Mouse (Mus musculus) liver, postnatal 0 days (tissue): ENCODE results near the gene Ugdh. TPM values are rescaled to one million over a fixed set of nuclear protein-coding genes. Genes with fewer than 3 reads are reported as not detected.

Source experiments
- ATAC-seq: fragments of 200-750 bp; cut with Nextera tagmentation; 2 replicates; pipeline ENCODE4 v1.8.0; 2017; ENCODE audit warnings: mild to moderate bottlenecking, moderate library complexity
- DNase-seq: peaks from one replicate; pipeline ENCODE4 v3.0.0-alpha.2; 2016
- H3K27ac ChIP-seq: fragments of 300-500 bp; sonication (generic); 2 replicates; pipeline ENCODE4 v1.5.1; 2014; ENCODE audit warnings: antibody characterized with exemption, moderate library complexity, mild to moderate bottlenecking, low read depth
- H3K27me3 ChIP-seq: fragments of 300-500 bp; sonication (generic); 2 replicates; pipeline ENCODE4 v1.6.1; 2014; ENCODE audit warnings: low read length, control low read depth, mixed read lengths; ENCODE audit not compliant: insufficient read depth
- H3K36me3 ChIP-seq: fragments of 300-500 bp; sonication (generic); replicated peaks from 2 replicates; pipeline ENCODE4 v1.6.1; 2014; ENCODE audit warnings: mild to moderate bottlenecking, control low read depth, low read length, moderate library complexity, mixed read lengths; ENCODE audit not compliant: insufficient read depth
- H3K4me1 ChIP-seq: fragments of 300-500 bp; sonication (generic); 2 replicates; pipeline ENCODE4 v1.6.1; 2014; ENCODE audit warnings: antibody characterized with exemption, mild to moderate bottlenecking, control low read depth; ENCODE audit not compliant: insufficient read depth
- H3K4me2 ChIP-seq: fragments of 300-500 bp; sonication (generic); 2 replicates; pipeline ENCODE4 v1.6.1; 2014; ENCODE audit warnings: low read depth, mild to moderate bottlenecking, low read length, moderate library complexity, mixed read lengths
- H3K4me3 ChIP-seq: fragments of 300-500 bp; sonication (generic); 2 replicates; pipeline ENCODE4 v1.5.1; 2014; ENCODE audit warnings: low read depth, low read length
- H3K9ac ChIP-seq: fragments of 300-500 bp; sonication (generic); replicated peaks from 2 replicates; pipeline ENCODE4 v1.6.1; 2014; ENCODE audit warnings: mild to moderate bottlenecking, moderate library complexity
- H3K9me3 ChIP-seq: fragments of 300-500 bp; sonication (generic); 2 replicates; pipeline ENCODE4 v1.6.1; 2016; ENCODE audit warnings: mild to moderate bottlenecking, control low read depth, low read length, mixed read lengths
- CTCF ChIP-seq: sonication (generic); IDR thresholded peaks from 2 replicates; pipeline ENCODE4 v1.5.1; 2016; ENCODE audit warnings: antibody characterized with exemption, low read depth
- EP300 ChIP-seq: IDR thresholded peaks from 2 replicates; pipeline ENCODE4 v1.6.1; 2016; ENCODE audit warnings: antibody characterized with exemption, low read depth, mild to moderate bottlenecking
- WGBS: fragments of 180-500 bp; shearing (Covaris S2); extraction: QIAGEN DNeasy Blood & Tissue Kit; methylation state at CpG from one replicate; pipeline ENCODE4 v1.1.7; 2014; ENCODE audit not compliant: insufficient replicate concordance; 5-methylcytosine and 5-hydroxymethylcytosine counted together
- polyA plus RNA-seq: library from polyadenylated mRNA; unstranded; fragments of >200 nt; fragmentation: Nextera tagmentation; extraction: Ambion mirVana; gene quantifications from 2 replicates; pipeline ENCODE4 v1.2.1, GENCODE M21; 2015

The Ugdh gene
- polyA plus RNA-seq, 1 experiment from 2014 or later = 13.0 TPM

- no peak for ATAC-seq
Measured at GRCm38 (mm10) chr5:65438041-65438440, 2.3 kb upstream of the Ugdh start.

GRCm38 (mm10) chr5:65435363-65435805 is 365 bp downstream of the Ugdh start:
- no peak for TF ChIP-seq EP300
- TF ChIP-seq CTCF = no peak
- peak overlapping the region; percentile 55 for H3K9ac ChIP-seq
- peak overlapping the region; percentile 19 for H3K27ac ChIP-seq
- no peaks in the 10 kb centered on the region for H3K36me3 ChIP-seq
- peak overlapping the region; percentile 89 for H3K4me3 ChIP-seq
- WGBS = under 1% methylated on average over 25 of the region's 47 CpGs
- ATAC-seq (peak; percentile 33; the same call in 1 of the 2 replicates), DNase-seq (no peak)
- peaks cover 5% of the 10 kb centered on the region for H3K4me1 ChIP-seq
- H3K27me3 ChIP-seq = no peaks in the 10 kb centered on the region
- H3K4me2 ChIP-seq = peak overlapping the region; percentile 66
- no peaks in the 10 kb centered on the region for H3K9me3 ChIP-seq

More at GRCm38 (mm10) chr5:65438041-65438440, 2.3 kb upstream of the Ugdh start:
- TF ChIP-seq EP300 = no peak
- no peak for TF ChIP-seq CTCF
- Histone ChIP-seq H3K4me3 (no peak overlapping the region), H3K9ac (no peak overlapping the region), H3K4me1 (peaks cover 5% of the 10 kb centered on the region), H3K27me3 (no peaks in the 10 kb centered on the region), H3K36me3 (no peaks in the 10 kb centered on the region), H3K9me3 (no peaks in the 10 kb centered on the region), H3K4me2 (no peak overlapping the region), H3K27ac (no peak overlapping the region)
- no peak for DNase-seq

- peak overlapping the region; percentile 55 for H3K9ac ChIP-seq
- peaks cover 5% of the 10 kb centered on the region for H3K4me1 ChIP-seq
- no peaks in the 10 kb centered on the region for H3K9me3 ChIP-seq
- H3K4me3 ChIP-seq = peak overlapping the region; percentile 89
- H3K4me2 ChIP-seq = peak overlapping the region; percentile 66
- ATAC-seq (no peak), DNase-seq (no peak)
- H3K36me3 ChIP-seq = no peaks in the 10 kb centered on the region
- TF ChIP-seq CTCF (no peak), EP300 (no peak)
- peak overlapping the region; percentile 19 for H3K27ac ChIP-seq
- no peaks in the 10 kb centered on the region for H3K27me3 ChIP-seq
- 20% methylated on average over 14 of the region's 15 CpGs for WGBS
Measured at GRCm38 (mm10) chr5:65434471-65435362, 1.0 kb downstream of the Ugdh start.

GRCm38 (mm10) chr5:65429441-65429840 is 6.3 kb downstream of the Ugdh start:
- no peak overlapping the region for H3K4me2 ChIP-seq
- 77% methylated on average over 5 of the region's 5 CpGs for WGBS

GRCm38 (mm10) chr5:65428321-65428720 is 7.4 kb downstream of the Ugdh start:
- DNase-seq (no peak), ATAC-seq (no peak)
- TF ChIP-seq EP300 (no peak), CTCF (no peak)
- Histone ChIP-seq H3K4me1 (0 out of 2 replicates have a peak, but pooled peaks cover 3% of the 10 kb centered on the region), H3K9ac (no peak overlapping the region), H3K9me3 (no peaks in the 10 kb centered on the region), H3K36me3 (no peaks in the 10 kb centered on the region; the same call in none of the 2 replicates), H3K27ac (no peak overlapping the region), H3K4me2 (no peak overlapping the region), H3K27me3 (no peaks in the 10 kb centered on the region), H3K4me3 (no peak overlapping the region)
- WGBS = 51% methylated on average over 4 of the region's 4 CpGs

More at GRCm38 (mm10) chr5:65429441-65429840, 6.3 kb downstream of the Ugdh start:
- no peak overlapping the region for H3K4me3 ChIP-seq
- no peak overlapping the region for H3K27ac ChIP-seq
- H3K36me3 ChIP-seq = no peaks in the 10 kb centered on the region; the same call in none of the 2 replicates
- H3K9me3 ChIP-seq = no peaks in the 10 kb centered on the region
- no peak for DNase-seq
- TF ChIP-seq CTCF (no peak), EP300 (no peak)
- H3K27me3 ChIP-seq = no peaks in the 10 kb centered on the region
- ATAC-seq = no peak
- H3K4me1 ChIP-seq = peaks cover 6% of the 10 kb centered on the region
- no peak overlapping the region for H3K9ac ChIP-seq

DNA sequence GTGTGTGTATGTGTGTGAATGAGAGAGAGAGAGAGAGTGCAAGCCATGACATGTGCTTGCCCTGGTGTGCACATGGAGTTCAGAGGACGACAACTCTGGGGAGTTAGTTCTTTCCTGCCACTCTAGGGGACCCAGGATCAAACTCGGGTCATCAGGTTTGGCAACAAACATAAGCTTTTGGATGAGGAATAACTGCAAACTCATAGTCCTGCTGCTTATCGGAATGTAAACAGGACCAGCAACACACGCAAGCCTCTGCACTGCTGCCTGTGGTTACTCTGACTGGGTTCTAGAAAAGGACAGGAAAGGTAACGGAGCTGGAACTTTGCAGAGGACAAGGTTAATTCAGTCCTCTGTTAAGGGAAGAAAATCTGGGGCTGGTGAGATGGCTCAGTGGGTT is 10.5 kb downstream of the Ugdh start:
- H3K27ac ChIP-seq = no peak overlapping the region
- ATAC-seq (no peak), DNase-seq (no peak)
- H3K4me2 ChIP-seq = no peak overlapping the region
- 0 out of 2 replicates have a peak, but pooled peaks cover 3% of the 10 kb centered on the region for H3K4me1 ChIP-seq
- no peaks in the 10 kb centered on the region for H3K27me3 ChIP-seq
- TF ChIP-seq EP300 (no peak), CTCF (no peak)
- H3K4me3 ChIP-seq = no peak overlapping the region
- no peaks in the 10 kb centered on the region for H3K9me3 ChIP-seq
- 70% methylated on average over 5 of the region's 5 CpGs for WGBS
- no peak overlapping the region for H3K9ac ChIP-seq
- H3K36me3 ChIP-seq = peaks cover 14% of the 10 kb centered on the region
